Mouse (Mus musculus) forebrain, embryonic 16.5 days (tissue): Measurements from ENCODE around the gene Tdrkh. TPM values are rescaled to one million over a fixed set of nuclear protein-coding genes. Genes with fewer than 3 reads are reported as not detected.

Source experiments
- ATAC-seq: fragments of 200-750 bp; cut with Nextera tagmentation; 2 replicates; pipeline ENCODE4 v1.8.0; 2017; ENCODE audit warnings: mild to moderate bottlenecking, moderate library complexity
- H3K27ac ChIP-seq: fragments of 300-500 bp; sonication (generic); 2 replicates; pipeline ENCODE4 v1.5.1; 2014; ENCODE audit warnings: low read length, control low read depth
- H3K27me3 ChIP-seq: fragments of 300-500 bp; sonication (generic); replicated peaks from 2 replicates; pipeline ENCODE4 v1.6.1; 2014; ENCODE audit warnings: low read length; ENCODE audit not compliant: control insufficient read depth, insufficient read depth
- H3K36me3 ChIP-seq: fragments of 300-500 bp; sonication (generic); 2 replicates; pipeline ENCODE4 v1.6.1; 2014; ENCODE audit not compliant: control insufficient read depth, insufficient read depth
- H3K4me1 ChIP-seq: fragments of 300-500 bp; sonication (generic); replicated peaks from 2 replicates; pipeline ENCODE4 v1.6.1; 2014; ENCODE audit warnings: low read length; ENCODE audit not compliant: control insufficient read depth, insufficient read depth
- H3K4me2 ChIP-seq: fragments of 300-500 bp; sonication (generic); 2 replicates; pipeline ENCODE4 v1.6.1; 2014; ENCODE audit warnings: mild to moderate bottlenecking, low read length, control low read depth
- H3K4me3 ChIP-seq: fragments of 300-500 bp; sonication (generic); replicated peaks from 2 replicates; pipeline ENCODE4 v1.5.1; 2014; ENCODE audit warnings: mild to moderate bottlenecking, low read length, control low read depth
- H3K9ac ChIP-seq: fragments of 300-500 bp; sonication (generic); replicated peaks from 2 replicates; pipeline ENCODE4 v1.6.1; 2014; ENCODE audit warnings: low read depth, low read length, control low read depth
- H3K9me3 ChIP-seq: fragments of 300-500 bp; sonication (generic); 2 replicates; pipeline ENCODE4 v1.6.1; 2016; ENCODE audit warnings: low read length; ENCODE audit not compliant: control insufficient read depth
- WGBS: fragments of 180-500 bp; shearing (Covaris S2); extraction: QIAGEN DNeasy Blood & Tissue Kit; methylation state at CpG from one replicate; pipeline ENCODE4 v1.1.7; 2014; 5-methylcytosine and 5-hydroxymethylcytosine counted together
- polyA plus RNA-seq: library from polyadenylated mRNA; unstranded; fragments of >200 nt; fragmentation: Nextera tagmentation; extraction: Ambion mirVana; gene quantifications from 2 replicates; pipeline ENCODE4 v1.2.1, GENCODE M21; 2015

The Tdrkh gene
- polyA plus RNA-seq, 1 experiment from 2014 or later, result 67.0 TPM

DNA sequence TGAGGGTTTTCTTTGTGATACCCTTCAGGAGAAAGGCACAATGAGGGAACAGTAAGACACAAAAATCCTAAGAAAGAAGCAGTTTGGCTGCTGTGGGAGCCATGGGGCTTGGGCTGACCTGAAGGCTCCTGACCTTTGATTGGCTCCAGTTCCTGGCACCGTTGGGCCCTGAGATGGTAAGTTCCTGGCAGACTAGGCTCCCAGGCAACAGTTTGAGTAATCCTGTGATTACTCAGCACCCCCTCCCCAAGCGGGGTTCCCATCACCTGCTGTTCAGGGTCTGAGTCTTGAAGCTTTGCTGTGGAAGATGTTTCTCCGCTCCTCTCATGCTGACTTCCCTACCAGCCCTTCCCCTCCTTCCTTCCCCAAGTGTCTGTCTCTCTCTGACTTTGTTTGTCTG is 29.6 kb upstream of the Tdrkh start:
- H3K36me3 ChIP-seq, result no peaks in the 10 kb centered on the region
- no peak for ATAC-seq
- no peaks in the 10 kb centered on the region for H3K27me3 ChIP-seq
- WGBS, result 70% methylated on average over 3 of the region's 3 CpGs
- H3K9ac ChIP-seq, result no peak overlapping the region
- no peak overlapping the region for H3K4me2 ChIP-seq
- no peak overlapping the region for H3K27ac ChIP-seq
- H3K9me3 ChIP-seq, result no peaks in the 10 kb centered on the region
- no peak overlapping the region for H3K4me3 ChIP-seq
- H3K4me1 ChIP-seq, result no peaks in the 10 kb centered on the region

DNA sequence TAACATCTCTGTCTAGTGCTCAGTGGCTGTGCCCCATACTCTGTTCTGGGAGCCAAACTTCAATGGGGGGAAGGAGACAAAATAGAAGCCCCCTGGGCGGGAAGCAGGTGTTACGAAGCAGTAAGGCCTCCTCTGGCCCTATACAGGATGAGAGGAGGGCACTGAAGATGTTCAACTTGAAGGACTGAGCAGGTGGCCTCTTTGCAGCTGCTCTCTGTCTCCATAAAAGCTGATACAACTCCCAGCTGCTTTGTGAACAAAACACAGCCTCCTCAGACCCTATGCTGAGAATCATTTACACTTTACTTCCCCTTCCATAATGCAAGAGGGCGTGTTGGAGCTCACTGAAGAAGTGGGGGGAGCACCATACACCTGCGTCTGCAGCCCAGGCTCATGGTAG is 26.4 kb upstream of the Tdrkh start:
- no peak overlapping the region for H3K9ac ChIP-seq
- H3K27me3 ChIP-seq, result no peaks in the 10 kb centered on the region
- 66% methylated on average over 4 of the region's 4 CpGs for WGBS
- H3K9me3 ChIP-seq, result no peaks in the 10 kb centered on the region
- no peak overlapping the region for H3K4me2 ChIP-seq
- no peak overlapping the region for H3K4me3 ChIP-seq
- no peaks in the 10 kb centered on the region for H3K36me3 ChIP-seq
- ATAC-seq, result no peak
- H3K27ac ChIP-seq, result no peak overlapping the region
- H3K4me1 ChIP-seq, result no peaks in the 10 kb centered on the region

DNA sequence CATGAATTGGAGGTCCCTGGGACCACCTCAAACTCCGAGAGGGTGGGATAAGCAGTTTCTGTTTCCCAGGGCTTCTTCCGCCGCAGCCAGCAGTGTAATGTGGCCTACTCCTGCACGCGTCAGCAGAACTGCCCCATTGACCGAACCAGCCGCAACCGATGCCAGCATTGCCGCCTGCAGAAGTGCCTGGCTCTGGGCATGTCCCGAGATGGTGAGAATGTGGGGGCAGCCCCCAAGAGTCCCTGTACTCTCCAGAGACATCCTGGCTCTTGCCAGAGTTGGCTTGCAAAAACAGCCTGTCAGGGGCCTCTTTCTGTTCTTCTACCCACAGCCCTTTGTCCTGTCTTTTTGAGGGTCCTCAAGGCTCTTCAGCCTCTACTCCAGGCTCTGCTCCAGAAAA is 25.7 kb upstream of the Tdrkh start:
- H3K36me3 ChIP-seq, result no peaks in the 10 kb centered on the region
- no peaks in the 10 kb centered on the region for H3K4me1 ChIP-seq
- no peak overlapping the region for H3K27ac ChIP-seq
- no peak overlapping the region for H3K9ac ChIP-seq
- no peak overlapping the region for H3K4me2 ChIP-seq
- H3K9me3 ChIP-seq, result no peaks in the 10 kb centered on the region
- no peak overlapping the region for H3K4me3 ChIP-seq
- no peak for ATAC-seq
- H3K27me3 ChIP-seq, result no peaks in the 10 kb centered on the region
- WGBS, result 83% methylated on average over 10 of the region's 10 CpGs

DNA sequence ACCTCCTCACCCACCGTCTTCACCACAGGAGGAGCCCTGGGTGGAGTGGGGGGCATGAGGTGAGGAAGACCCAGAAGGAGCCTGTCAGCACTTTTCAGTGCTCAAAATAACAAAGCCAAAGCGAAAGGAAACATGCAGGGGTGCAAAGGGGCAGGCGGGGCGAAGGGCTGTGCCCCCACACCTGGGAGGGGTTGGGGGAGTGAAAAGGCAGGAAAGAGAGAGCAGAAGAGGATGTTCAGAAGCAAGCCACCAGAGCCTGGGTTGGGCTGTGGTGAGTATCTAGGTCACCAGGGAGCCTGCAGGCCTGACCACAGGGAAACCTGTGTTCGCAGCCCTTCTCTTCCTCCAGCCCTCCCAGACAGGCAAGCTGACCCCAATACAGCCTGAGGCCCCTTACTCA is 25.0 kb upstream of the Tdrkh start:
- H3K9ac ChIP-seq, result no peak overlapping the region
- 90% methylated on average over 5 of the region's 5 CpGs for WGBS
- no peaks in the 10 kb centered on the region for H3K36me3 ChIP-seq
- no peak for ATAC-seq
- no peaks in the 10 kb centered on the region for H3K4me1 ChIP-seq
- no peak overlapping the region for H3K4me2 ChIP-seq
- H3K4me3 ChIP-seq, result no peak overlapping the region
- H3K27me3 ChIP-seq, result no peaks in the 10 kb centered on the region
- H3K9me3 ChIP-seq, result no peaks in the 10 kb centered on the region
- no peak overlapping the region for H3K27ac ChIP-seq

DNA sequence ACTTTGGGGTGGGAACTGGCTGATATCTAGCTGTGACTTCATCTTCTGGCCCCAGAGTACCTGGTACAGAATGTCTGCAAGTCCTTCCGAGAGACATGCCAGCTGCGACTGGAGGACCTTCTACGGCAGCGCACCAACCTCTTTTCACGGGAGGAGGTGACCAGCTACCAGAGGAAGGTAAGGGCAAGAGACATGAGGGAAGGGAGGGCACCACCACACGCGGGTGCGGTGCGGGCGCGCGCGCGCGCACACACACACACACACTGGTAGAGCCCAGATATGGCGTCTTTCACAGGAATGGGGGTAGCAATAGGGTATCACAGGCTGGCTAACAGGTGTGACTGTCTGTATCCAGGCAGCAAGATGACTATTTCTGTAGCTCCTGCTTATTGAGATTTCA is 23.7 kb upstream of the Tdrkh start:
- Histone ChIP-seq H3K4me2 (no peak overlapping the region), H3K9ac (no peak overlapping the region), H3K36me3 (no peaks in the 10 kb centered on the region), H3K27me3 (no peaks in the 10 kb centered on the region), H3K27ac (no peak overlapping the region), H3K4me3 (no peak overlapping the region), H3K9me3 (no peaks in the 10 kb centered on the region), H3K4me1 (no peaks in the 10 kb centered on the region)
- ATAC-seq, result no peak
- WGBS, result 96% methylated on average over 16 of the region's 16 CpGs

DNA sequence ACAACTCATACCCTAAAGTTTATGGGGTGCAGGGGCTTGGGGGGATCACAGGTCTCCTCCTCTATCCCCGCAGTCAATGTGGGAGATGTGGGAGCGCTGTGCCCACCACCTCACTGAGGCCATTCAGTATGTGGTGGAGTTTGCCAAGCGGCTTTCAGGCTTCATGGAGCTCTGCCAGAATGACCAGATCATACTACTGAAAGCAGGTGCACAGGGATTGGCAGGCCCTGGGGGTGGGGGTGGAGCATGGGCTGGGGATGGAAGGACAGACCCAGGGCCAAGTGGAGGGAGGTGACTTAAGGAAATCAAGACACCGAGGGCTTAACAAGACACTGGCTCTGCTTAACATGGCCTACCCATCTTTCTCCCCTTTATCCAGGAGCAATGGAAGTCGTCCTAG is 22.1 kb upstream of the Tdrkh start:
- Histone ChIP-seq H3K27me3 (no peaks in the 10 kb centered on the region), H3K9me3 (no peaks in the 10 kb centered on the region), H3K9ac (no peak overlapping the region), H3K27ac (no peak overlapping the region), H3K4me1 (no peaks in the 10 kb centered on the region), H3K4me2 (no peak overlapping the region), H3K36me3 (no peaks in the 10 kb centered on the region), H3K4me3 (no peak overlapping the region)
- 77% methylated on average over 5 of the region's 5 CpGs for WGBS
- ATAC-seq, result no peak

DNA sequence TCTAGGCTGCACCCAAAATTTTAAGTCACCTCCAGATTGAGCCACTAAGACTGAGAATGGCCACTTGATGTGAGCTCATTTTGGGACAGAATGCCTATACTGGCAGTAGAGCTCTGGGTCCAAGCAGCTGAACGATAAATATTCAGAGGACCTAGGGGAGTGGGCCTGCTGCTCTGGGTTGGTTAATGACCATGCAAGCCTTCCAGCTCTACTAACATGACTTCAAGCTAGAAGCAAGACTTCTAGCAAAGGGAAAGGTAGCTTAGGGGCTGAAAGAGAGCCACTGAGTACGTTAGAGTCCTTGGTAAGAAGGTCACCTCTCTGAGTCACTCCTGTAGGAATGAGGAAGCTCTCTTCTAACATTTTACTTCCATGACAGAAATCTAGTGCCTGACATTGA is 20.9 kb upstream of the Tdrkh start:
- ATAC-seq, result no peak
- Histone ChIP-seq H3K4me3 (no peak overlapping the region), H3K27me3 (no peaks in the 10 kb centered on the region), H3K27ac (no peak overlapping the region), H3K4me1 (no peaks in the 10 kb centered on the region), H3K4me2 (no peak overlapping the region), H3K36me3 (no peaks in the 10 kb centered on the region), H3K9me3 (no peaks in the 10 kb centered on the region), H3K9ac (no peak overlapping the region)
- 88% methylated on average over 2 of the region's 2 CpGs for WGBS

DNA sequence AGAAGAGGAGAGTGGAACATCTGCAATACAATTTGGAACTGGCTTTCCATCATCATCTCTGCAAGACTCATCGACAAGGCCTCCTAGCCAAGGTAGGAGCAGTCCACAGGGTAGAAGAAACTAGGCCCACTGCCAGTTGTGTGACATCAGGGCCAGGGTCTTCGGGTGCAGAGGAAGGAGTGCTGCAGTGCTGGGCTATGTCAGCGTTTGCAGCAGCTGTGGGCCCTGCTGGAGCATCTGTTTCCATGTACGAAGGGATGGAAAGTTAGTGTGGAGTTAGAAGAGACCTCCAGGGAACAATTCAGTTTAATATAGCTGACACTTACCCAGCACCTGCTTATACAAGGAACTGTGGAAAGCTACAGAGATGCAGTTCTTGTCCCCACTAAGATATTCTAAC is 20.0 kb upstream of the Tdrkh start:
- no peak for ATAC-seq
- Histone ChIP-seq H3K4me3 (no peak overlapping the region), H3K36me3 (no peaks in the 10 kb centered on the region), H3K4me1 (no peaks in the 10 kb centered on the region), H3K27me3 (no peaks in the 10 kb centered on the region), H3K27ac (no peak overlapping the region), H3K9ac (no peak overlapping the region), H3K4me2 (no peak overlapping the region), H3K9me3 (no peaks in the 10 kb centered on the region)
- WGBS, result 77% methylated on average over 4 of the region's 4 CpGs

DNA sequence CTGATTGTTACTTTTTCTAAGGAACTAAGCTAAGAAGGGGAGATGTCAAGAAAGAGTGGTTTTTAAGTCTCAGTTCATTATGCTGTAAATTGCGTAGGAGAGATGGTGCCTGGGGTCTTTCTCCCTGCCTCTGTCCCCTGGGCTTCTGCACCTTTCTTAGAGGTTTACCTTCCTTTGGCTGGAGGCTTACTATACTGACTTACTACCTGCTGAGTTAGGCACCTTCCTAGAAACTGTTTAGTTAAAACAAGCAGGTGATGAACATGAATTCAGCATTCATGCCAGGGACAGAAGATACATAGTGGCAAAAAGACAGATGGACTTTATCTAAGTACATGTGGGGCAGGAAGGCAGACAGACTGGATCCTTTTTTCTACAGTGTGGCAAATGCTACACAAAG is 16.7 kb upstream of the Tdrkh start:
- Histone ChIP-seq H3K27ac (no peak overlapping the region), H3K9ac (no peak overlapping the region), H3K36me3 (no peaks in the 10 kb centered on the region), H3K4me3 (no peak overlapping the region), H3K4me1 (peaks cover 16% of the 10 kb centered on the region), H3K4me2 (no peak overlapping the region), H3K27me3 (no peaks in the 10 kb centered on the region), H3K9me3 (no peaks in the 10 kb centered on the region)
- WGBS, result 67% methylated on average over 1 of the region's 1 CpGs
- no peak for ATAC-seq

DNA sequence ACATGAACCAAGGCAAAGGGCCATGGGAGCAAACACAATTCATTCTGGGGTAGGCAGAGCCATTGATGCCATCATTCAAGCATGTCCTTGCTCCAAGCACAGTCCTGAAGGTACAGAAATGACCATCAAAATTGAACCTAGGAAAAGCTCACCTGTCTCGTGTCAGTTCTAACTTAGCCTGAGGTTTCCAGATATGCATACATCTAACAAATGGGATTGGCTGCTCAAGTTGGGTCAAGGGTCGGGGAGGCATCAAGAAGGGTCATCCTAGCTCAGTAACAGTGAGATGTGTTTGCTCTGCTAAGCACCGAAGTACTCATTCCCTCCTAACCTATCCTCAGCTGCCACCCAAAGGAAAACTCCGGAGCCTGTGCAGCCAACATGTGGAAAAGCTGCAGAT is 16.2 kb upstream of the Tdrkh start:
- no peak overlapping the region for H3K4me3 ChIP-seq
- WGBS, result 94% methylated on average over 4 of the region's 4 CpGs
- no peak overlapping the region for H3K4me2 ChIP-seq
- no peak overlapping the region for H3K27ac ChIP-seq
- H3K4me1 ChIP-seq, result peaks cover 16% of the 10 kb centered on the region
- no peak overlapping the region for H3K9ac ChIP-seq
- no peaks in the 10 kb centered on the region for H3K9me3 ChIP-seq
- H3K36me3 ChIP-seq, result no peaks in the 10 kb centered on the region
- no peak for ATAC-seq
- H3K27me3 ChIP-seq, result no peaks in the 10 kb centered on the region
